Mouse (Mus musculus): ENCODE data around the gene Tas2r135. TPM values are rescaled to one million over a fixed set of nuclear protein-coding genes. Genes with fewer than 3 reads are reported as not detected.

The Tas2r135 gene
- polyA plus RNA-seq, 1 experiment from 2014 or later: not detected

- WGBS: 37% methylated on average over 3 of the region's 3 CpGs
- Histone ChIP-seq H3K4me1 (peaks cover 62% of the 10 kb centered on the region), H3K27me3 (replicated peaks) (no peaks in the 10 kb centered on the region), H3K4me2 (no peak overlapping the region), H3K9me3 (no peaks in the 10 kb centered on the region), H3K27ac (replicated peaks) (peak overlapping the region; percentile 72), H3K9ac (0 out of 2 replicates have a peak overlapping the region, but pooled peaks have one; percentile 50), H3K36me3 (peaks cover 44% of the 10 kb centered on the region), H3K4me3 (no peak overlapping the region)
- no peak for ATAC-seq (ENCODE audit: extremely low read depth, insufficient number of reproducible peaks, low FRiP score, low TSS enrichment)
These were observed 42.3 kb upstream of the Tas2r135 start for GRCm38 (mm10) chr6:42362974-42363373.

GRCm38 (mm10) chr6:42364066-42364465 lies 41.2 kb upstream of the Tas2r135 start:
- ATAC-seq (ENCODE audit: extremely low read depth, insufficient number of reproducible peaks, low FRiP score, low TSS enrichment): no peak
- H3K36me3 ChIP-seq: peaks cover 33% of the 10 kb centered on the region
- no peak overlapping the region for H3K9ac ChIP-seq
- no peak overlapping the region for H3K27ac ChIP-seq (replicated peaks)
- H3K4me3 ChIP-seq: no peak overlapping the region
- H3K9me3 ChIP-seq: no peaks in the 10 kb centered on the region
- WGBS: 71% methylated on average over 4 of the region's 4 CpGs
- no peaks in the 10 kb centered on the region for H3K27me3 ChIP-seq (replicated peaks)
- H3K4me2 ChIP-seq: no peak overlapping the region
- peaks cover 51% of the 10 kb centered on the region for H3K4me1 ChIP-seq

GRCm38 (mm10) chr6:42364607-42365006 lies 40.6 kb upstream of the Tas2r135 start:
- Histone ChIP-seq H3K9ac (no peak overlapping the region), H3K4me2 (no peak overlapping the region), H3K9me3 (no peaks in the 10 kb centered on the region), H3K27ac (replicated peaks) (no peak overlapping the region), H3K4me1 (peaks cover 48% of the 10 kb centered on the region), H3K36me3 (peaks cover 28% of the 10 kb centered on the region), H3K4me3 (no peak overlapping the region), H3K27me3 (replicated peaks) (no peaks in the 10 kb centered on the region)
- no peak for ATAC-seq (ENCODE audit: extremely low read depth, insufficient number of reproducible peaks, low FRiP score, low TSS enrichment)
- WGBS: 83% methylated on average over 15 of the region's 15 CpGs

- Histone ChIP-seq H3K27me3 (replicated peaks) (no peaks in the 10 kb centered on the region), H3K27ac (replicated peaks) (no peak overlapping the region), H3K9ac (no peak overlapping the region), H3K4me2 (no peak overlapping the region), H3K36me3 (peaks cover 22% of the 10 kb centered on the region), H3K9me3 (no peaks in the 10 kb centered on the region), H3K4me3 (no peak overlapping the region), H3K4me1 (peaks cover 48% of the 10 kb centered on the region)
- no peak for ATAC-seq (ENCODE audit: extremely low read depth, insufficient number of reproducible peaks, low FRiP score, low TSS enrichment)
- 87% methylated on average over 6 of the region's 6 CpGs for WGBS
These were observed 40.0 kb upstream of the Tas2r135 start for GRCm38 (mm10) chr6:42365215-42365614.

- H3K4me2 ChIP-seq: peak overlapping the region; percentile 29; the same call in 1 of the 2 replicates
These were observed 35.4 kb upstream of the Tas2r135 start for GRCm38 (mm10) chr6:42369870-42370269.

GRCm38 (mm10) chr6:42370630-42371363 lies 34.4 kb upstream of the Tas2r135 start:
- 46% methylated on average over 4 of the region's 4 CpGs for WGBS
- no peak overlapping the region for H3K4me2 ChIP-seq
- H3K9ac ChIP-seq: no peak overlapping the region
- H3K9me3 ChIP-seq: no peaks in the 10 kb centered on the region
- no peaks in the 10 kb centered on the region for H3K27me3 ChIP-seq (replicated peaks)
- no peak for ATAC-seq (ENCODE audit: extremely low read depth, insufficient number of reproducible peaks, low FRiP score, low TSS enrichment)
- H3K4me1 ChIP-seq: peaks cover 60% of the 10 kb centered on the region
- H3K36me3 ChIP-seq: no peaks in the 10 kb centered on the region
- H3K27ac ChIP-seq (replicated peaks): peak overlapping the region; percentile 57
- H3K4me3 ChIP-seq: no peak overlapping the region

More at GRCm38 (mm10) chr6:42369870-42370269, 35.4 kb upstream of the Tas2r135 start:
- peak; percentile 29; the same call in 1 of the 2 replicates for ATAC-seq (ENCODE audit: extremely low read depth, insufficient number of reproducible peaks, low FRiP score, low TSS enrichment)
- H3K36me3 ChIP-seq: 0 out of 2 replicates have a peak, but pooled peaks cover 1% of the 10 kb centered on the region
- H3K27ac ChIP-seq (replicated peaks): peak overlapping the region; percentile 57
- H3K9ac ChIP-seq: no peak overlapping the region
- 8% methylated on average over 3 of the region's 3 CpGs for WGBS
- peaks cover 51% of the 10 kb centered on the region for H3K4me1 ChIP-seq
- no peaks in the 10 kb centered on the region for H3K9me3 ChIP-seq
- H3K4me3 ChIP-seq: no peak overlapping the region
- no peaks in the 10 kb centered on the region for H3K27me3 ChIP-seq (replicated peaks)

- 10% methylated on average over 3 of the region's 3 CpGs for WGBS
- Histone ChIP-seq H3K27ac (replicated peaks) (peak overlapping the region; percentile 49), H3K4me3 (peak overlapping the region; percentile 60), H3K4me2 (peak overlapping the region; percentile 90), H3K4me1 (peaks cover 72% of the 10 kb centered on the region), H3K27me3 (replicated peaks) (no peaks in the 10 kb centered on the region), H3K36me3 (no peaks in the 10 kb centered on the region), H3K9ac (peak overlapping the region; percentile 57; the same call in 1 of the 2 replicates), H3K9me3 (no peaks in the 10 kb centered on the region)
- ATAC-seq (ENCODE audit: extremely low read depth, insufficient number of reproducible peaks, low FRiP score, low TSS enrichment): no peak
These were observed 33.2 kb upstream of the Tas2r135 start for GRCm38 (mm10) chr6:42372001-42372400.

- peak overlapping the region; percentile 57; the same call in 1 of the 2 replicates for H3K9ac ChIP-seq
- no peaks in the 10 kb centered on the region for H3K9me3 ChIP-seq
- H3K27ac ChIP-seq (replicated peaks): peak overlapping the region; percentile 49
- no peak for ATAC-seq (ENCODE audit: extremely low read depth, insufficient number of reproducible peaks, low FRiP score, low TSS enrichment)
- WGBS: 31% methylated on average over 9 of the region's 9 CpGs
- H3K4me2 ChIP-seq: peak overlapping the region; percentile 90
- H3K4me1 ChIP-seq: peaks cover 72% of the 10 kb centered on the region
- H3K4me3 ChIP-seq: peak overlapping the region; percentile 60
- H3K27me3 ChIP-seq (replicated peaks): no peaks in the 10 kb centered on the region
- H3K36me3 ChIP-seq: no peaks in the 10 kb centered on the region
These were observed 32.8 kb upstream of the Tas2r135 start for GRCm38 (mm10) chr6:42372421-42372815.

GRCm38 (mm10) chr6:42372816-42373547 lies 32.3 kb upstream of the Tas2r135 start, which contains the start of gene Epha1:
TSS of gene Epha1 (minus strand) at chr6:42373268.
- WGBS: 1% methylated on average over 36 of the region's 36 CpGs
- Histone ChIP-seq H3K27me3 (replicated peaks) (no peaks in the 10 kb centered on the region), H3K36me3 (no peaks in the 10 kb centered on the region), H3K4me1 (peaks cover 72% of the 10 kb centered on the region), H3K4me2 (peak within 1 kb of the TSS; percentile 90), H3K27ac (replicated peaks) (peak within 1 kb of the TSS; percentile 59), H3K9me3 (no peaks in the 10 kb centered on the region), H3K4me3 (peak within 1 kb of the TSS; percentile 60), H3K9ac (peak within 1 kb of the TSS; percentile 85)
- ATAC-seq (ENCODE audit: extremely low read depth, insufficient number of reproducible peaks, low FRiP score, low TSS enrichment): 0 out of 2 replicates have a peak, but pooled peaks have one; percentile 39

GRCm38 (mm10) chr6:42373669-42374430 lies 31.4 kb upstream of the Tas2r135 start:
- no peak for ATAC-seq (ENCODE audit: extremely low read depth, insufficient number of reproducible peaks, low FRiP score, low TSS enrichment)
- Histone ChIP-seq H3K4me2 (peak overlapping the region; percentile 90), H3K4me1 (peaks cover 72% of the 10 kb centered on the region), H3K27ac (replicated peaks) (peak overlapping the region; percentile 59; the same call in 1 of the 2 replicates), H3K4me3 (peak overlapping the region; percentile 60), H3K9me3 (no peaks in the 10 kb centered on the region), H3K9ac (peak overlapping the region; percentile 85), H3K27me3 (replicated peaks) (no peaks in the 10 kb centered on the region), H3K36me3 (no peaks in the 10 kb centered on the region)
- 49% methylated on average over 6 of the region's 7 CpGs for WGBS

GRCm38 (mm10) chr6:42374701-42375100 lies 30.5 kb upstream of the Tas2r135 start:
- H3K4me2 ChIP-seq: 0 out of 2 replicates have a peak overlapping the region, but pooled peaks have one; percentile 5
- peak overlapping the region; percentile 72 for H3K27ac ChIP-seq (replicated peaks)
- ATAC-seq (ENCODE audit: extremely low read depth, insufficient number of reproducible peaks, low FRiP score, low TSS enrichment): no peak
- H3K4me1 ChIP-seq: peaks cover 68% of the 10 kb centered on the region
- H3K9me3 ChIP-seq: no peaks in the 10 kb centered on the region
- H3K27me3 ChIP-seq (replicated peaks): no peaks in the 10 kb centered on the region
- H3K36me3 ChIP-seq: no peaks in the 10 kb centered on the region
- H3K4me3 ChIP-seq: no peak overlapping the region
- no peak overlapping the region for H3K9ac ChIP-seq
- WGBS: 24% methylated on average over 4 of the region's 4 CpGs
